Mouse (Mus musculus) heart, embryonic 13.5 days (tissue): ENCODE measurements around the gene Imp3. TPM values are rescaled to one million over a fixed set of nuclear protein-coding genes. Genes with fewer than 3 reads are reported as not detected.
"Not testable (repeated sequence)": the region's sequence is repeated elsewhere in the genome, so short reads cannot be mapped to it uniquely, and the experiment has no call there.

Source experiments
- ATAC-seq: fragments of 200-750 bp; cut with Nextera tagmentation; 2 replicates; pipeline ENCODE4 v1.8.0; 2017; ENCODE audit warnings: moderate TSS enrichment; ENCODE audit not compliant: insufficient number of reproducible peaks, low FRiP score, low TSS enrichment; ENCODE audit errors: extremely low read depth
- H3K27ac ChIP-seq: fragments of 300-500 bp; sonication (generic); replicated peaks from 2 replicates; pipeline ENCODE4 v1.5.1; 2015; ENCODE audit warnings: moderate library complexity, mild to moderate bottlenecking, inconsistent platforms
- H3K27me3 ChIP-seq: fragments of 300-500 bp; sonication (generic); replicated peaks from 2 replicates; pipeline ENCODE4 v1.6.1; 2015; ENCODE audit warnings: mild to moderate bottlenecking, inconsistent platforms
- H3K36me3 ChIP-seq: fragments of 300-500 bp; sonication (generic); 2 replicates; pipeline ENCODE4 v1.6.1; 2015; ENCODE audit warnings: mild to moderate bottlenecking, inconsistent platforms
- H3K4me1 ChIP-seq: fragments of 300-500 bp; sonication (generic); 2 replicates; pipeline ENCODE4 v1.6.1; 2015; ENCODE audit warnings: inconsistent platforms
- H3K4me2 ChIP-seq: fragments of 300-500 bp; sonication (generic); 2 replicates; pipeline ENCODE4 v1.6.1; 2015; ENCODE audit warnings: inconsistent platforms, mild to moderate bottlenecking, moderate library complexity
- H3K4me3 ChIP-seq: fragments of 300-500 bp; sonication (generic); 2 replicates; pipeline ENCODE4 v1.5.1; 2015; ENCODE audit warnings: moderate library complexity, mild to moderate bottlenecking, inconsistent platforms
- H3K9ac ChIP-seq: fragments of 300-500 bp; sonication (generic); 2 replicates; pipeline ENCODE4 v1.6.1; 2015; ENCODE audit warnings: inconsistent platforms, mild to moderate bottlenecking, moderate library complexity
- H3K9me3 ChIP-seq: fragments of 300-500 bp; sonication (generic); 2 replicates; pipeline ENCODE4 v1.6.1; 2016; ENCODE audit warnings: inconsistent platforms
- whole genome bisulfite sequencing: fragments of 180-500 bp; shearing (Covaris S2); methylation state at CpG from one replicate; pipeline ENCODE4 v1.1.7; 2015; ENCODE audit warnings: mixed read lengths; 5-methylcytosine and 5-hydroxymethylcytosine counted together
- polyA plus RNA-seq: library from polyadenylated mRNA; unstranded; fragments of >200 nt; fragmentation: Nextera tagmentation; extraction: Ambion mirVana; gene quantifications from 2 replicates; pipeline ENCODE4 v1.2.1, GENCODE M21; 2015

The Imp3 gene
- polyA plus RNA-seq, 1 experiment from 2014 or later: 61.8 TPM

GRCm38 (mm10) chr9:56900571-56900970, 36.7 kb upstream of the Imp3 start:
- Histone ChIP-seq H3K4me1 (peaks cover 15% of the 10 kb centered on the region), H3K36me3 (peaks cover 30% of the 10 kb centered on the region), H3K27me3 (no peaks in the 10 kb centered on the region), H3K9me3 (no peaks in the 10 kb centered on the region), H3K4me2 (no peak overlapping the region), H3K9ac (peak overlapping the region; percentile 44; the same call in 1 of the 2 replicates), H3K27ac (0 out of 2 replicates have a peak overlapping the region, but pooled peaks have one; percentile 12), H3K4me3 (no peak overlapping the region)
- 18% methylated on average over 9 of the region's 9 CpGs for WGBS
- no peak for ATAC-seq

DNA sequence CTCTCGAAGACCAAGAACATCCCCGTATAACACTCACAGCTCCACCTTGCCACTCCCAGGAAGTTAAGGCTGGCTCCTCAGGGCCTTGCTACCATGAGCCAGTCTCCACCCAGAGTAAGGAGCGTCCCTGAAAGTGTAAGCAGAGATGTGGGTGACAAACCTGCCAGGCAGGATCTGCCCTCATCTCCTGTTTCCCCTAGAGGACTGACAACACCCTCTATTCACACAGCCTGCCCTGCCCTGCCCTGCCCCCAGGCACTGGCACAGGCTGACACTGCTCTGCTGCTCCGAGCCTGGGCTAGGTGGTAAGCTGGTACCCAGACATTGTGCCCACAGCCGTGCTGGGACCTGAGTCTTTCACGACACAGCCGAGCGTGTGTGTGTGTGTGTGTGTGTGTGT, 36.1 kb upstream of the Imp3 start:
- 53% methylated on average over 8 of the region's 8 CpGs for WGBS
- Histone ChIP-seq H3K36me3 (peaks cover 28% of the 10 kb centered on the region), H3K9me3 (no peaks in the 10 kb centered on the region), H3K4me3 (no peak overlapping the region), H3K9ac (peak overlapping the region; percentile 44; the same call in 1 of the 2 replicates), H3K4me1 (peaks cover 15% of the 10 kb centered on the region), H3K4me2 (no peak overlapping the region), H3K27ac (no peak overlapping the region), H3K27me3 (no peaks in the 10 kb centered on the region)
- no peak for ATAC-seq

DNA sequence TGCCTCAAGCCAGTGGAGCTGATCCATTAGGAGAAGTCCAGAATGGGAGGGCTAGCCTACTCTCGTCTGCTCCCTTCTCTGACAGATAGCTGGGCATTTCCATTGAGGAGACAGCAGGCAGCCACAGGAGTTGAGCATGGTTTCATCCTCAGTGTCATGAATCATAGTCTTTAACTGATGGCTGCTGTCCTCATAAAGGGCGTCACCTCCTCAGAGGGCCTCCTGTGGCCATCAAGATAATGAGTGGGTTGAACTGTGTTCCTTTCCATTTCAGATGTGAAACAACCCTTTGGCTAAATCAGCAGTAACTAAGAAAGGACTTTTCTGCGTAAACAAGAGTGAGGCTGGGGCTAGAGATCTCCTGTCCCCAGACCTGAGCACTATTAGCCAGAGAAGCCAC, 33.6 kb upstream of the Imp3 start:
- ATAC-seq: no peak
- Histone ChIP-seq H3K4me2 (no peak overlapping the region), H3K4me1 (peaks cover 23% of the 10 kb centered on the region), H3K27me3 (no peaks in the 10 kb centered on the region), H3K27ac (no peak overlapping the region), H3K4me3 (no peak overlapping the region), H3K36me3 (peaks cover 4% of the 10 kb centered on the region; the same call in 1 of the 2 replicates), H3K9ac (no peak overlapping the region), H3K9me3 (no peaks in the 10 kb centered on the region)
- WGBS: 73% methylated on average over 3 of the region's 3 CpGs

DNA sequence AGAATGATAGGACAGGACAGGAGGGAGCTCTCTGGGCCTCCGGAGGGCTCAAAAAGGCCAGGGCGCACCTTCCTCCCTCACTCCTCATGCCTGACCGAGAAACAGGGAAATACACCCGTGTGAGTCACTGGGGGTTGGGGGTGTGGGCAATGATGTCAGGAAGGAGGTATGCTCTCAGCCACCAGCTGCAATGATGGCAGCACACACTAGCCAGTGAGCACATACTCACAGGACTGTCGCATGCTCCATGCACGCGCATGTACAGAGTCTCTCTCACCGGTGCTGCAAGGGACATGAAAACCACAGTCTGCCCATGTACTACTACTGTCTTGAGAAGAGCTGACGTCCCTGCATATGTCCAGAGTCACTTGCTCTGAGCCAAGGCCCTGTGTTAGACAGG, 29.7 kb upstream of the Imp3 start:
- no peak for ATAC-seq
- 0 out of 2 replicates have a peak overlapping the region, but pooled peaks have one; percentile 17 for H3K9ac ChIP-seq
- no peaks in the 10 kb centered on the region for H3K9me3 ChIP-seq
- H3K4me2 ChIP-seq: no peak overlapping the region
- no peaks in the 10 kb centered on the region for H3K36me3 ChIP-seq
- no peaks in the 10 kb centered on the region for H3K27me3 ChIP-seq
- 54% methylated on average over 9 of the region's 9 CpGs for WGBS
- H3K4me1 ChIP-seq: peaks cover 8% of the 10 kb centered on the region
- H3K4me3 ChIP-seq: no peak overlapping the region
- no peak overlapping the region for H3K27ac ChIP-seq

DNA sequence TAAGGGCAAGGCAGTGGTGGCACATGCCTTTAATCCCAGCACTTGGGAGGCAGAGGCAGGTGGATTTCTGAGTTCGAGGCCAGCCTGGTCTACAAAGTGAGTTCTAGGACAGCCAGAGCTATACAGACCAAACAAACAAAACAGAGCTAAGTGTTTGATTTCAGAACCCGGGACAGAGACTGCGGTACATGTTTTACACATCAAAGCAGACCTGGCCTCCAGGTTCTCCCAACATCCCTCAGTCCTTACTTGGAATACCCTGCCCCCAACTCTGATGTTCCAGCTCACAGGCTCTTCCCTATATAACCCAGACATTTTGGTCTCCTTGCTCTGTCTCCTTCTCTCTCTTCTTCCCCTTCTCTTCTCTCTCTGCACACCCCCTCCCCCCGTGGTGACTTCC, 27.3 kb upstream of the Imp3 start:
- H3K4me3 ChIP-seq, H3K9ac ChIP-seq, H3K27ac ChIP-seq, H3K4me2 ChIP-seq, H3K9me3 ChIP-seq, H3K27me3 ChIP-seq, H3K36me3 ChIP-seq, ATAC-seq, H3K4me1 ChIP-seq: not testable (repeated sequence)
- WGBS: 40% methylated on average over 4 of the region's 4 CpGs

DNA sequence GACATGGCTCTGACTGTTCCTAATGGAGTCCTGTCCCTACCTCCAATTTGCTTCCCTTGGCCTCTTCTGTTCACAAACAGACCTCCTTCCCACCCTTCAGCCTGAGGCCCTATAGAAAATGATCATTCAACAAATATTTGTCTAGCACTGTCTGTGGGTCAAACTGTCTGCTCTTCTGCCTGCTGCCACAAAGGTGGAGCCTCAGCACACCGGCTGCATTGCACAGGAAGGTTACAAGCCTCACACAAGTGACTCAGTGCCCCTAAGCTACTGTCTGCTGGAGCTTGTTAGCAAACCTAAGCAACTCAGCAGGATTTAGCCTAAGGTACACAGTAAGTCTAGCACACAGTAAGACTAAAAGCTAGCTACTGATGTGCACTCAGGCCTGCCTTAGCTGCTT, 26.3 kb upstream of the Imp3 start:
- Histone ChIP-seq H3K4me1 (peaks cover 8% of the 10 kb centered on the region), H3K36me3 (peaks cover 19% of the 10 kb centered on the region), H3K9me3 (no peaks in the 10 kb centered on the region), H3K27me3 (no peaks in the 10 kb centered on the region), H3K27ac (no peak overlapping the region), H3K9ac (no peak overlapping the region), H3K4me3 (no peak overlapping the region), H3K4me2 (no peak overlapping the region)
- ATAC-seq: no peak
- 45% methylated on average over 1 of the region's 1 CpGs for WGBS

DNA sequence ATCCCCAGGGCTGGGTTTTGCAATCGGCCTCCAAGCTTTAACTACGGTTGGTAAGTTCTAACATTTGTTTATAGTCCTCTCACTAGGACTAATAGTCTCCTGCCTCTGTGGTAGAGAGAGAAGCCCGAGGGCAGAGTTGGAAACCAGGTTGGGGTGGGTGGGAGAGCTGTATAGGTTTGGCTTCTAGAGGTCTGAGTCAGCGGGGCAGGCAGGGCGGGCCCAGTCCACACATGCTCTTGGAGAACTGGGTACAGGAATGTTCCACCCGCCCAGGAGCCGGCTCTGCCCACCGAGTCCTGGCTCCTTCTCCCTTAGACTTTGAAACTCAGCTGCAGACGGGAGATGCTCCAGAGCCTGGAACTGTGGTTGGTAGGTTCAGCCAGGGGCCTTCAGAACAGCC, 23.3 kb upstream of the Imp3 start:
- Histone ChIP-seq H3K27ac (no peak overlapping the region), H3K9me3 (no peaks in the 10 kb centered on the region), H3K4me1 (no peaks in the 10 kb centered on the region), H3K4me2 (no peak overlapping the region), H3K36me3 (peaks cover 48% of the 10 kb centered on the region), H3K9ac (no peak overlapping the region), H3K4me3 (no peak overlapping the region), H3K27me3 (no peaks in the 10 kb centered on the region)
- ATAC-seq: no peak
- 87% methylated on average over 9 of the region's 9 CpGs for WGBS

DNA sequence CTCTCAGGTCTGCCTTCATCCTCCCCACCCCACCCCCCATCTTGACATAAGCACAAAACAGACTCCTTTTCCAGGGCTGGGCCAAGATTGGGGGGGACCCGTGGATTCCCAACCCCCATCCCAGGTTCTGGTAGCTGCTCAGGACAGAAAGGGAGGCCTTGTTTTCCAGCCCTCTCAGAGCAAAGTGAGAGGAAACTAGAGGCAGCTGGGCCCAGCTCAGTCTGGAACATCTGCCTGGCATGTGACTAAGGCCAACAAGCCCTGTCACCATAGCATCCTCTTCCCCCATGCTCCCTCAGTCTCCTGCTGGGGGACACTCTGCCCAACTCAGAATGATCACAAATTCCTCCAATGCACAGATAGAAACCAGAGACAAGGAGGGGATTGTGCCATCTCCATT, 22.2 kb upstream of the Imp3 start:
- no peak overlapping the region for H3K27ac ChIP-seq
- no peak overlapping the region for H3K9ac ChIP-seq
- peaks cover 60% of the 10 kb centered on the region for H3K36me3 ChIP-seq
- H3K4me2 ChIP-seq: no peak overlapping the region
- no peaks in the 10 kb centered on the region for H3K9me3 ChIP-seq
- WGBS: 85% methylated on average over 1 of the region's 1 CpGs
- no peak overlapping the region for H3K4me3 ChIP-seq
- H3K27me3 ChIP-seq: no peaks in the 10 kb centered on the region
- ATAC-seq: no peak
- H3K4me1 ChIP-seq: no peaks in the 10 kb centered on the region

GRCm38 (mm10) chr9:56915695-56916410, 21.4 kb upstream of the Imp3 start:
- Histone ChIP-seq H3K4me1 (no peaks in the 10 kb centered on the region), H3K9ac (no peak overlapping the region), H3K4me3 (no peak overlapping the region), H3K27me3 (no peaks in the 10 kb centered on the region), H3K27ac (no peak overlapping the region), H3K9me3 (no peaks in the 10 kb centered on the region), H3K4me2 (no peak overlapping the region), H3K36me3 (peaks cover 67% of the 10 kb centered on the region)
- no peak for ATAC-seq
- 67% methylated on average over 5 of the region's 5 CpGs for WGBS

GRCm38 (mm10) chr9:56917131-56917530, 20.1 kb upstream of the Imp3 start:
- H3K27ac ChIP-seq: no peak overlapping the region
- H3K9me3 ChIP-seq: no peaks in the 10 kb centered on the region
- H3K9ac ChIP-seq: no peak overlapping the region
- peaks cover under 1% of the 10 kb centered on the region; the same call in 1 of the 2 replicates for H3K4me1 ChIP-seq
- no peak overlapping the region for H3K4me3 ChIP-seq
- no peaks in the 10 kb centered on the region for H3K27me3 ChIP-seq
- no peak overlapping the region for H3K4me2 ChIP-seq
- H3K36me3 ChIP-seq: peaks cover 80% of the 10 kb centered on the region
- no peak for ATAC-seq
- 85% methylated on average over 2 of the region's 2 CpGs for WGBS

DNA sequence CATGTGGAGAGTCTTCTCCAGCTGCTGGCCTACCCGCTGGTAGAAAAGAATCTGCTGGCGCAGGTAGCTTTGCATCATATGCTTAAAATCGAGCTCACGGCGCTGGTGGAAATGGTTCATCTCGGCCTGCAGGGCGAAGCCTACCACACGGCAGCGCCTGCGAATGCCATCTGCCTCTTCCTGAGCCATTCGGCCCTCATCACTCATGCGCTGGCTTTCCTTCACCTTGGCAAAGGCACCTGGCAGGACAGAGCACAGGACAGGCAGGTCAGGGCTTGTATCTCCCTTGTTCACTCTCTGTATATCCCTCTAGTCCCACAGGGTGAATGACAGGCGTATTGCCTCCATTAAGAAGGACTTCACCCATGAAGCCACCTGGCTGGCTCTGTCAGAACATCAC, 18.8 kb upstream of the Imp3 start:
- Histone ChIP-seq H3K4me3 (no peak overlapping the region), H3K9me3 (no peaks in the 10 kb centered on the region), H3K36me3 (peaks cover 90% of the 10 kb centered on the region), H3K27me3 (no peaks in the 10 kb centered on the region), H3K27ac (no peak overlapping the region), H3K9ac (no peak overlapping the region), H3K4me2 (no peak overlapping the region), H3K4me1 (peaks cover 14% of the 10 kb centered on the region)
- 86% methylated on average over 13 of the region's 13 CpGs for WGBS
- ATAC-seq: no peak

- H3K27ac ChIP-seq: peak overlapping the region; percentile 93
- no peak for ATAC-seq
- peak overlapping the region; percentile 96 for H3K4me2 ChIP-seq
- peaks cover 49% of the 10 kb centered on the region for H3K4me1 ChIP-seq
- no peaks in the 10 kb centered on the region for H3K9me3 ChIP-seq
- peaks cover 61% of the 10 kb centered on the region for H3K36me3 ChIP-seq
- WGBS: 75% methylated on average over 4 of the region's 4 CpGs
- peak overlapping the region; percentile 81 for H3K9ac ChIP-seq
- H3K27me3 ChIP-seq: no peaks in the 10 kb centered on the region
- H3K4me3 ChIP-seq: peak overlapping the region; percentile 75
Measured at GRCm38 (mm10) chr9:56922746-56923145, 14.5 kb upstream of the Imp3 start.
